Mouse (Mus musculus): Measurements from ENCODE around the gene Wwp2. TPM values are rescaled to one million over a fixed set of nuclear protein-coding genes. Genes with fewer than 3 reads are reported as not detected.

Wwp2 gene
- polyA plus RNA-seq, 1 experiment: 29.0 TPM

Other genes starting within 250 kb of the Wwp2 start
- 23.6 and 29.1 TPM in 2 replicates for gene Nfat5, start 142.9 kb upstream of the Wwp2 start, polyA plus RNA-seq (2012; rRNA removed)
- gene Nqo1, start 33.2 kb upstream of the Wwp2 start, polyA plus RNA-seq (2012; rRNA removed): 26.6 and 27.6 TPM in 2 replicates
- gene Nob1, start 11.3 kb upstream of the Wwp2 start, polyA plus RNA-seq (2012; rRNA removed): 22.2 and 24.0 TPM in 2 replicates
- 55.8 and 61.5 TPM in 2 replicates for gene Psmd7, start 152.1 kb downstream of the Wwp2 start, polyA plus RNA-seq (2012; rRNA removed)